ENCODE assay signal across 10 mouse cellular contexts in genomic region chr10:115312194-115312593, GRCm38 (mm10). TPM values are rescaled to one million over a fixed set of nuclear protein-coding genes. Genes with fewer than 3 reads are reported as not detected.
DNase-seq lines count a peak whose midpoint lies in the region; TF ChIP-seq lines count a peak whose summit lies in the region.
"Had no signal": no experiment of that assay in that cellular context is flagged by ENCODE, and none has a peak within 500 bp of the region (broad histone marks: within the 10 kb centered on the region; RNA-seq: fewer than 3 reads in every experiment).

No protein-coding gene starts in this region.

- no peaks in the 10 kb centered on the region for H3K36me3 ChIP-seq in kidney, adult 2 months (ENCODE audit: control insufficient read depth, insufficient read depth, low read length)
- no peaks in the 10 kb centered on the region for H3K36me3 ChIP-seq in thymus, adult 2 months (ENCODE audit: control insufficient read depth, insufficient read depth, low read length)
- no peaks in the 10 kb centered on the region; the same call in 1 of the 2 replicates for H3K36me3 ChIP-seq in splenic B cell, adult 2 months (ENCODE audit: control insufficient read depth, insufficient read depth, low read length, poor library complexity, severe bottlenecking)
- H3K36me3 ChIP-seq: limb, embryonic 15.5 days; midbrain, embryonic 12.5 days had no signal

- peak overlapping the region; percentile 94 for H3K27ac ChIP-seq in gastrocnemius, adult 2 months
- H3K27ac ChIP-seq in kidney, adult 2 months (ENCODE audit: insufficient read depth, low read depth, low read length): peak overlapping the region; percentile 97
- 0 out of 2 replicates have a peak overlapping the region, but pooled peaks have one; percentile 41 for H3K27ac ChIP-seq in thymus, adult 2 months (ENCODE audit: control insufficient read depth, insufficient read depth, low read length)
- H3K27ac ChIP-seq: limb, embryonic 15.5 days; midbrain, embryonic 12.5 days had no signal

- 58% methylated on average over 5 of the region's 5 CpGs for WGBS in kidney, adult 2 months
- WGBS in thymus, adult 2 months: 16% methylated on average over 5 of the region's 5 CpGs

- DNase-seq in gastrocnemius, adult 2 months: no peak
- DNase-seq in gastrocnemius, postnatal 25 days: no peak
- DNase-seq in kidney, adult 2 months: no peak
- no peak for DNase-seq in kidney, adult 11 months
- DNase-seq in thymus, adult 2 months: no peak
- DNase-seq in thymus, postnatal 14 days: no peak
- DNase-seq in splenic B cell, adult 2 months (ENCODE audit: low read depth, low spot score): peak; percentile 83
- DNase-seq in left cerebral cortex, postnatal 36 days (ENCODE audit: low spot score in 2 of 2): no peak

- H3K27me3 ChIP-seq in kidney, adult 2 months (replicated peaks; ENCODE audit: control insufficient read depth, insufficient read depth, low read length): no peaks in the 10 kb centered on the region
- H3K27me3 ChIP-seq in thymus, adult 2 months (ENCODE audit: control insufficient read depth, insufficient read depth, low read length): no peaks in the 10 kb centered on the region
- no peaks in the 10 kb centered on the region for H3K27me3 ChIP-seq in splenic B cell, adult 2 months (ENCODE audit: control insufficient read depth, insufficient read depth, low read length, poor library complexity, severe bottlenecking)
- H3K27me3 ChIP-seq: limb, embryonic 15.5 days; midbrain, embryonic 12.5 days had no signal

- intact Hi-C loops in gastrocnemius, adult 2 months (cut with DNase I): loop anchor here (5.0 to 10.0 kb wide), 2 partner anchors 60 to 883 kb away; partner anchors contain the start of gene Tbc1d15
- intact Hi-C loops in left cerebral cortex, postnatal 36 days (cut with DNase I): no loop called here

- no peak for TF ChIP-seq CTCF in gastrocnemius, adult 2 months (IDR thresholded peaks at IDR 0.05)
- TF ChIP-seq CTCF in kidney, adult 2 months (conservative IDR thresholded peaks at IDR 0.05; ENCODE audit: insufficient read depth, insufficient read length, low read depth, low read length): no peak
- TF ChIP-seq CTCF in thymus, adult 2 months (IDR thresholded peaks at IDR 0.05; ENCODE audit: borderline replicate concordance, control insufficient read depth, extremely low read depth, insufficient read depth, low read length, poor library complexity): no peak

- no peak for TF ChIP-seq POLR2A in kidney, adult 2 months (IDR thresholded peaks at IDR 0.05; ENCODE audit: low read depth, low read length)
- no peak for TF ChIP-seq POLR2A in thymus, adult 2 months (IDR thresholded peaks at IDR 0.05; ENCODE audit: control insufficient read depth, extremely low read depth, insufficient read depth, low read length, poor library complexity)

- peaks cover 32% of the 10 kb centered on the region for H3K4me1 ChIP-seq in kidney, adult 2 months (ENCODE audit: control insufficient read depth, insufficient read depth, low read length)
- peaks cover 28% of the 10 kb centered on the region for H3K4me1 ChIP-seq in thymus, adult 2 months (replicated peaks; ENCODE audit: control insufficient read depth, insufficient read depth, low read length)

- H3K4me3 ChIP-seq in gastrocnemius, adult 2 months: peak overlapping the region; percentile 97; the same call in 1 of the 2 replicates
- no peak overlapping the region for H3K4me3 ChIP-seq in kidney, adult 2 months (ENCODE audit: insufficient read depth, low read depth, low read length)
- no peak overlapping the region for H3K4me3 ChIP-seq in thymus, adult 2 months (ENCODE audit: control insufficient read depth, insufficient read depth, low read length)
- H3K4me3 ChIP-seq: limb, embryonic 15.5 days; midbrain, embryonic 12.5 days had no signal

RNA-seq across cellular contexts. Expression of gene Rab21, which starts 3.2 kb away (rescaled TPM):
- 10 to 100 TPM; 47.1 to 66.2 TPM for total RNA-seq in gastrocnemius, adult 2 months (2021)
- 10 to 100 TPM; 42.8 to 43.7 TPM for total RNA-seq in gastrocnemius, postnatal 25 days (2021)
- polyA plus RNA-seq in kidney, adult 2 months (2012; rRNA removed): 28.0 and 29.2 TPM in 2 replicates
- polyA plus RNA-seq in thymus, adult 2 months (2012; rRNA removed): 32.4 and 50.0 TPM in 2 replicates
- 10 to 100 TPM; 51.6 to 53.7 TPM for total RNA-seq in left cerebral cortex, postnatal 36 days (2021)

RNA-seq across cellular contexts. Expression of gene Tmem19, which starts 50.1 kb away (rescaled TPM):
- 10 to 100 TPM; 11.6 to 17.4 TPM for total RNA-seq in gastrocnemius, adult 2 months (2021)
- 10 to 100 TPM in 1 of 2 experiments, 1 to 10 TPM in 1; 8.8 to 14.9 TPM for total RNA-seq in gastrocnemius, postnatal 25 days (2021)
- 68.5 and 84.0 TPM in 2 replicates for polyA plus RNA-seq in kidney, adult 2 months (2012; rRNA removed)
- 28.5 and 31.1 TPM in 2 replicates for polyA plus RNA-seq in thymus, adult 2 months (2012; rRNA removed)
- total RNA-seq in left cerebral cortex, postnatal 36 days (2021): 10 to 100 TPM; 43.2 to 50.2 TPM

Comparison
In these comparisons a context has a peak if more than half of its experiments do, and no peak if none do; other contexts are left out.
1. H3K27ac ChIP-seq: peak in every context shown above with its lines; median percentile 97 in kidney, adult 2 months; 94 in gastrocnemius, adult 2 months; 41 in thymus, adult 2 months.